23 mouse cellular contexts compared by ENCODE assay signal in the genomic region with DNA sequence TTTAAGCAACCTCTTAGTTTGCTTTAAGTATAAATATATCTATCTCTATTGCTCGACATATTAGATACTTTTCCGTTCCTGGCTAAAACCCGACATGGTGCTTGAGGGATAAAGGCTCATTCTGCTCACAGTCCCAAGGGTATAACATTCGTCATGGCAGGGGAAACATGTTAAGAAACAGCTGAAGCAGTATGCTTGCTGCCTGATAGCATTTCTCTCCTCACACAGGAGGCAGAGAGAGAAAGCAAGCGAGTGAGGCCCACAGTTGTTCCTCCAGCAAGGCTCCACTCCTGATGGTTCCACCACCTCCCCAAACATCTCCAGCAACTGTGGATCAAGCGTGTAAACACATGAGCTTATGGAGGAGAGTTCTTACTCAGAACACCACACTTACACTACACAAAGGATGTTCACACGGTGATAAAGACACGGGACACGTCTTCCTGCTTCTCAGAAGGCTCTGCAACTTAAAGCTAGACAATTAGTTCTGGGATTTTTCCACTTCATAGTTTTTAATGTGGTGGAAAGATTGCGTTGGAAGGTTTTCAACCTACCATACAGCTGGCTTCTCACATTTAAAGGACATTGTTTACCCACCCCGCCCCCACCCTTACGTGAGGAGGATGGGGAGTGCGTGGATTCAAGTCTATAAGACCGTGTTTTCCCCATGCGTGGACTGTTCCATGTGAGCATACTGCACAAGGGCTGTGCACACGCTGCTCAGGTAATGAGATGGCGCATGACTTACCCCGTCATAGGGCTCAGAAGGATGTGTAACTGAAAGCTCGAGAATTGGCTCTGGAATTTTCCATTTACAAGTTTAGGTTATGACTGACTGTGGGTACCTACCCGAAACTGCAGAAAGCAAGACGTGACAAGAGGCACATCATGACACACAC.
DNase-seq lines count a peak whose midpoint lies in the region; ATAC-seq lines count a peak whose summit lies in the region.
"Had no signal": no experiment of that assay in that cellular context is flagged by ENCODE, and none has a peak within 500 bp of the region (broad histone marks: within the 10 kb centered on the region; RNA-seq: fewer than 3 reads in every experiment).

No protein-coding gene starts in this region.

- no peak for DNase-seq in embryonic facial prominence, embryonic 10.5 days (ENCODE audit: low spot score)
- DNase-seq in embryonic facial prominence, embryonic 14.5 days (ENCODE audit: low spot score): peak; percentile 56
- no peak for DNase-seq in left cerebral cortex, postnatal 25 days (ENCODE audit: low spot score in 2 of 2)
- DNase-seq: adrenal gland, adult 8-10 months; cerebellum, adult 11-12 months; cerebellum, adult 8-10 months; cerebellum, postnatal 36 days; gastrocnemius, postnatal 25 days; heart, adult 2 months; heart, postnatal 14 days had no signal

- H3K36me3 ChIP-seq in embryonic facial prominence, embryonic 12.5 days: no peaks in the 10 kb centered on the region
- no peaks in the 10 kb centered on the region for H3K36me3 ChIP-seq in embryonic facial prominence, embryonic 10.5 days (replicated peaks)
- H3K36me3 ChIP-seq in hindbrain, embryonic 16.5 days (ENCODE audit: control insufficient read depth, insufficient read depth, low read length): no peaks in the 10 kb centered on the region
- H3K36me3 ChIP-seq in hindbrain, embryonic 12.5 days: no peaks in the 10 kb centered on the region
- no peaks in the 10 kb centered on the region for H3K36me3 ChIP-seq in embryonic facial prominence, embryonic 14.5 days (ENCODE audit: control insufficient read depth, insufficient read depth, low read length)
- H3K36me3 ChIP-seq in limb, embryonic 15.5 days: no peaks in the 10 kb centered on the region
- H3K36me3 ChIP-seq: embryonic facial prominence, embryonic 13.5 days; forebrain, embryonic 10.5 days; heart, embryonic 10.5 days; heart, embryonic 13.5 days; hindbrain, embryonic 13.5 days had no signal

- no peak overlapping the region for H3K4me3 ChIP-seq in embryonic facial prominence, embryonic 12.5 days
- no peak overlapping the region for H3K4me3 ChIP-seq in embryonic facial prominence, embryonic 10.5 days
- H3K4me3 ChIP-seq in hindbrain, embryonic 16.5 days (ENCODE audit: low read length): no peak overlapping the region
- H3K4me3 ChIP-seq in hindbrain, embryonic 12.5 days: no peak overlapping the region
- no peak overlapping the region for H3K4me3 ChIP-seq in embryonic facial prominence, embryonic 14.5 days (ENCODE audit: low read depth, low read length)
- no peak overlapping the region for H3K4me3 ChIP-seq in limb, embryonic 15.5 days
- H3K4me3 ChIP-seq: embryonic facial prominence, embryonic 13.5 days; forebrain, embryonic 10.5 days; forebrain, embryonic 13.5 days; heart, adult 2 months; heart, embryonic 10.5 days; heart, embryonic 13.5 days; hindbrain, embryonic 13.5 days had no signal

- H3K4me1 ChIP-seq in embryonic facial prominence, embryonic 12.5 days: no peaks in the 10 kb centered on the region
- no peaks in the 10 kb centered on the region for H3K4me1 ChIP-seq in embryonic facial prominence, embryonic 10.5 days
- H3K4me1 ChIP-seq in hindbrain, embryonic 16.5 days (ENCODE audit: control insufficient read depth, insufficient read depth, low read depth, low read length): no peaks in the 10 kb centered on the region
- H3K4me1 ChIP-seq in hindbrain, embryonic 12.5 days: no peaks in the 10 kb centered on the region
- no peaks in the 10 kb centered on the region; the same call in 1 of the 2 replicates for H3K4me1 ChIP-seq in embryonic facial prominence, embryonic 14.5 days (ENCODE audit: control insufficient read depth, insufficient read depth, low read length)
- no peaks in the 10 kb centered on the region for H3K4me1 ChIP-seq in limb, embryonic 15.5 days
- H3K4me1 ChIP-seq: forebrain, embryonic 10.5 days; forebrain, embryonic 13.5 days; heart, embryonic 10.5 days; heart, embryonic 13.5 days; hindbrain, embryonic 13.5 days had no signal

- no peak overlapping the region for H3K4me2 ChIP-seq in embryonic facial prominence, embryonic 12.5 days (replicated peaks)
- H3K4me2 ChIP-seq in hindbrain, embryonic 16.5 days (ENCODE audit: low read length): no peak overlapping the region
- H3K4me2 ChIP-seq in hindbrain, embryonic 12.5 days (replicated peaks): no peak overlapping the region
- H3K4me2 ChIP-seq in embryonic facial prominence, embryonic 14.5 days (ENCODE audit: low read depth, low read length): no peak overlapping the region
- H3K4me2 ChIP-seq in limb, embryonic 15.5 days: no peak overlapping the region
- H3K4me2 ChIP-seq: embryonic facial prominence, embryonic 13.5 days; forebrain, embryonic 13.5 days; heart, embryonic 13.5 days; hindbrain, embryonic 13.5 days had no signal

- no peaks in the 10 kb centered on the region for H3K9me3 ChIP-seq in embryonic facial prominence, embryonic 12.5 days
- H3K9me3 ChIP-seq in embryonic facial prominence, embryonic 10.5 days: no peaks in the 10 kb centered on the region
- no peaks in the 10 kb centered on the region for H3K9me3 ChIP-seq in hindbrain, embryonic 16.5 days (ENCODE audit: control insufficient read depth, low read length)
- H3K9me3 ChIP-seq in hindbrain, embryonic 12.5 days (replicated peaks): no peaks in the 10 kb centered on the region
- H3K9me3 ChIP-seq in embryonic facial prominence, embryonic 14.5 days (ENCODE audit: control insufficient read depth, low read length): no peaks in the 10 kb centered on the region
- no peaks in the 10 kb centered on the region for H3K9me3 ChIP-seq in limb, embryonic 15.5 days
- H3K9me3 ChIP-seq: embryonic facial prominence, embryonic 13.5 days; forebrain, embryonic 10.5 days; forebrain, embryonic 13.5 days; heart, embryonic 10.5 days; heart, embryonic 13.5 days; hindbrain, embryonic 13.5 days had no signal

- H3K27ac ChIP-seq in embryonic facial prominence, embryonic 12.5 days: no peak overlapping the region
- no peak overlapping the region for H3K27ac ChIP-seq in embryonic facial prominence, embryonic 10.5 days (replicated peaks)
- no peak overlapping the region for H3K27ac ChIP-seq in hindbrain, embryonic 16.5 days (ENCODE audit: low read depth, low read length)
- H3K27ac ChIP-seq in hindbrain, embryonic 12.5 days: no peak overlapping the region
- H3K27ac ChIP-seq in embryonic facial prominence, embryonic 14.5 days (replicated peaks; ENCODE audit: low read depth, low read length): no peak overlapping the region
- H3K27ac ChIP-seq in limb, embryonic 15.5 days: no peak overlapping the region
- H3K27ac ChIP-seq: embryonic facial prominence, embryonic 13.5 days; forebrain, embryonic 10.5 days; forebrain, embryonic 13.5 days; heart, adult 2 months; heart, embryonic 10.5 days; heart, embryonic 13.5 days; hindbrain, embryonic 13.5 days; hindbrain, postnatal 0 days had no signal

- ATAC-seq in embryonic facial prominence, embryonic 12.5 days (ENCODE audit: insufficient number of reproducible peaks, insufficient read depth, low FRiP score, low TSS enrichment): 0 out of 2 replicates have a peak, but pooled peaks have one; percentile 47
- ATAC-seq in hindbrain, embryonic 16.5 days: peak; percentile 54
- no peak for ATAC-seq in hindbrain, embryonic 12.5 days (ENCODE audit: low FRiP score)
- ATAC-seq in embryonic facial prominence, embryonic 14.5 days (ENCODE audit: low read depth): peak; percentile 78
- peak; percentile 63; the same call in 1 of the 2 replicates for ATAC-seq in limb, embryonic 15.5 days (ENCODE audit: insufficient number of reproducible peaks, low FRiP score, low TSS enrichment, low read depth)
- ATAC-seq: activated CD4-positive, CD25-positive, alpha-beta regulatory T cell, adult 4 months; forebrain, embryonic 13.5 days; hindbrain, postnatal 0 days; inflammation-experienced regulatory T-cells, adult 6 months had no signal

- intact Hi-C loops in left cerebral cortex, postnatal 25 days (cut with DNase I): no loop called here

- no peaks in the 10 kb centered on the region for H3K27me3 ChIP-seq in embryonic facial prominence, embryonic 12.5 days
- no peaks in the 10 kb centered on the region for H3K27me3 ChIP-seq in embryonic facial prominence, embryonic 10.5 days (replicated peaks; ENCODE audit: low read depth, poor library complexity, severe bottlenecking)
- H3K27me3 ChIP-seq in hindbrain, embryonic 16.5 days (replicated peaks; ENCODE audit: control insufficient read depth, insufficient read depth, low read length): no peaks in the 10 kb centered on the region
- H3K27me3 ChIP-seq in hindbrain, embryonic 12.5 days: no peaks in the 10 kb centered on the region
- H3K27me3 ChIP-seq in embryonic facial prominence, embryonic 14.5 days (replicated peaks; ENCODE audit: control insufficient read depth, insufficient read depth, low read length): no peaks in the 10 kb centered on the region
- H3K27me3 ChIP-seq in limb, embryonic 15.5 days: no peaks in the 10 kb centered on the region
- H3K27me3 ChIP-seq: embryonic facial prominence, embryonic 13.5 days; forebrain, embryonic 13.5 days; heart, embryonic 13.5 days; hindbrain, embryonic 13.5 days had no signal

- WGBS in embryonic facial prominence, embryonic 12.5 days: 88% methylated on average over 21 of the region's 21 CpGs
- WGBS in embryonic facial prominence, embryonic 10.5 days: 91% methylated on average over 21 of the region's 21 CpGs
- 84% methylated on average over 21 of the region's 21 CpGs for WGBS in hindbrain, embryonic 16.5 days
- 91% methylated on average over 21 of the region's 21 CpGs for WGBS in hindbrain, embryonic 12.5 days
- 76% methylated on average over 21 of the region's 21 CpGs for WGBS in embryonic facial prominence, embryonic 14.5 days
- WGBS in limb, embryonic 15.5 days: 71% methylated on average over 21 of the region's 21 CpGs

- H3K9ac ChIP-seq in embryonic facial prominence, embryonic 12.5 days: no peak overlapping the region
- H3K9ac ChIP-seq in hindbrain, embryonic 16.5 days (ENCODE audit: low read depth, low read length): no peak overlapping the region
- H3K9ac ChIP-seq in hindbrain, embryonic 12.5 days: no peak overlapping the region
- H3K9ac ChIP-seq in embryonic facial prominence, embryonic 14.5 days (ENCODE audit: low read depth, low read length): no peak overlapping the region
- no peak overlapping the region for H3K9ac ChIP-seq in limb, embryonic 15.5 days
- H3K9ac ChIP-seq: embryonic facial prominence, embryonic 13.5 days; forebrain, embryonic 13.5 days; heart, embryonic 13.5 days; hindbrain, embryonic 13.5 days had no signal
